Mouse (Mus musculus): Measurements from ENCODE around the gene Tmem39b. TPM values are rescaled to one million over a fixed set of nuclear protein-coding genes. Genes with fewer than 3 reads are reported as not detected.

Tmem39b gene
- polyA plus RNA-seq, 1 experiment from 2014 or later = 30.9 TPM

Other genes starting within 250 kb of the Tmem39b start
- 25.6 and 26.3 TPM in 2 replicates for gene Bsdc1, start 235.3 kb downstream of the Tmem39b start, polyA plus RNA-seq (2014; fragmentation: Nextera tagmentation; extraction: Ambion mirVana)
- not detected in 2 replicates for gene Tssk3, start 205.8 kb downstream of the Tmem39b start, polyA plus RNA-seq (2014; fragmentation: Nextera tagmentation; extraction: Ambion mirVana)
- gene Fam229a, start 205.6 kb downstream of the Tmem39b start, polyA plus RNA-seq (2014; fragmentation: Nextera tagmentation; extraction: Ambion mirVana) = not detected in 2 replicates
- gene Marcksl1, start 183.3 kb downstream of the Tmem39b start, polyA plus RNA-seq (2014; fragmentation: Nextera tagmentation; extraction: Ambion mirVana) = 1,707 and 1,864 TPM in 2 replicates
- 206 and 220 TPM in 2 replicates for gene Hdac1, start 154.1 kb downstream of the Tmem39b start, polyA plus RNA-seq (2014; fragmentation: Nextera tagmentation; extraction: Ambion mirVana)
- 5.6 and 5.8 TPM in 2 replicates for gene Lck, start 123.2 kb downstream of the Tmem39b start, polyA plus RNA-seq (2014; fragmentation: Nextera tagmentation; extraction: Ambion mirVana)
- gene Fam167b, start 118.3 kb downstream of the Tmem39b start, polyA plus RNA-seq (2014; fragmentation: Nextera tagmentation; extraction: Ambion mirVana) = 1.0 and 1.6 TPM in 2 replicates
- gene Eif3i, start 96.2 kb downstream of the Tmem39b start, polyA plus RNA-seq (2014; fragmentation: Nextera tagmentation; extraction: Ambion mirVana) = 274 TPM in 2 replicates
- gene Tmem234, start 96.2 kb downstream of the Tmem39b start, polyA plus RNA-seq (2014; fragmentation: Nextera tagmentation; extraction: Ambion mirVana) = 177 and 195 TPM in 2 replicates
- 1.6 and 2.7 TPM in 2 replicates for gene Dcdc2b, start 82.6 kb downstream of the Tmem39b start, polyA plus RNA-seq (2014; fragmentation: Nextera tagmentation; extraction: Ambion mirVana)
- gene Iqcc, start 77.7 kb downstream of the Tmem39b start, polyA plus RNA-seq (2014; fragmentation: Nextera tagmentation; extraction: Ambion mirVana) = 25.3 and 25.7 TPM in 2 replicates
- 77.7 and 79.6 TPM in 2 replicates for gene Ccdc28b, start 72.9 kb downstream of the Tmem39b start, polyA plus RNA-seq (2014; fragmentation: Nextera tagmentation; extraction: Ambion mirVana)
- 96.3 and 101 TPM in 2 replicates for gene Txlna, start 55.8 kb downstream of the Tmem39b start, polyA plus RNA-seq (2014; fragmentation: Nextera tagmentation; extraction: Ambion mirVana)
- 13.9 and 15.2 TPM in 2 replicates for gene Kpna6, start 24.1 kb downstream of the Tmem39b start, polyA plus RNA-seq (2014; fragmentation: Nextera tagmentation; extraction: Ambion mirVana)
- gene Khdrbs1, start 45.5 kb upstream of the Tmem39b start, polyA plus RNA-seq (2014; fragmentation: Nextera tagmentation; extraction: Ambion mirVana) = 158 and 183 TPM in 2 replicates
- gene Ptp4a2, start 114.4 kb upstream of the Tmem39b start, polyA plus RNA-seq (2014; fragmentation: Nextera tagmentation; extraction: Ambion mirVana) = 307 and 318 TPM in 2 replicates
- gene Spocd1, start 232.4 kb upstream of the Tmem39b start, polyA plus RNA-seq (2014; fragmentation: Nextera tagmentation; extraction: Ambion mirVana) = 0.08 TPM in 1 of 2 replicates, not detected in the other